Mouse (Mus musculus): Measurements from ENCODE around the gene Slc45a1.

The Slc45a1 gene

GRCm38 (mm10) chr4:150581931-150582723, 69.8 kb downstream of the Slc45a1 start:
- DNase-seq (ENCODE audit: low spot score in 2 of 2), result no peak

All from urinary bladder, postnatal 4 days (tissue).